Mouse (Mus musculus) embryo, embryonic 9.5 days (tissue): ENCODE measurements around the gene Chid1.
A peak's percentile ranks its signal among the peaks of the same experiment; 100 is the strongest.
"Not testable (repeated sequence)": the region's sequence is repeated elsewhere in the genome, so short reads cannot be mapped to it uniquely, and the experiment has no call there.

Source experiments
- DNase-seq: peaks from one replicate; pipeline ENCODE4 v3.0.0-alpha.2; 2017; ENCODE audit errors: extremely low spot score

The Chid1 gene

GRCm38 (mm10) chr7:141461521-141462332, 77.9 kb downstream of the Chid1 start:
- DNase-seq = no peak

- no peak for DNase-seq
Measured at GRCm38 (mm10) chr7:141460391-141461113, 79.1 kb downstream of the Chid1 start, which contains the start of gene Cracr2b. TSS of gene Cracr2b (plus strand) at chr7:141461094.

GRCm38 (mm10) chr7:141460001-141460390, 79.7 kb downstream of the Chid1 start:
- DNase-seq = no peak

- no peak for DNase-seq
Measured at GRCm38 (mm10) chr7:141459301-141459711, 80.4 kb downstream of the Chid1 start.

GRCm38 (mm10) chr7:141458661-141459060, 81.0 kb downstream of the Chid1 start:
- DNase-seq = no peak

GRCm38 (mm10) chr7:141457986-141458660, 81.5 kb downstream of the Chid1 start:
- no peak for DNase-seq

- no peak for DNase-seq
Measured at GRCm38 (mm10) chr7:141457236-141457635, 82.4 kb downstream of the Chid1 start.

- DNase-seq = no peak
Measured at GRCm38 (mm10) chr7:141456739-141457138, 82.9 kb downstream of the Chid1 start.

GRCm38 (mm10) chr7:141455610-141456314, 83.9 kb downstream of the Chid1 start:
- DNase-seq = no peak

GRCm38 (mm10) chr7:141454967-141455551, 84.6 kb downstream of the Chid1 start, which contains the start of gene Pnpla2:
TSS of gene Pnpla2 (plus strand) at chr7:141455198.
- DNase-seq = peak; percentile 92

- no peak for DNase-seq
Measured at GRCm38 (mm10) chr7:141453636-141454035, 86.0 kb downstream of the Chid1 start.

GRCm38 (mm10) chr7:141451928-141452327, 87.7 kb downstream of the Chid1 start:
- no peak for DNase-seq

GRCm38 (mm10) chr7:141447110-141447991, 92.3 kb downstream of the Chid1 start, which contains the start of gene Rplp2:
TSS of gene Rplp2 (plus strand) at chr7:141447370.
- peak; percentile 97 for DNase-seq

- DNase-seq = not testable (repeated sequence)
Measured at GRCm38 (mm10) chr7:141446374-141446773, 93.3 kb downstream of the Chid1 start.

GRCm38 (mm10) chr7:141443828-141444237, 95.8 kb downstream of the Chid1 start, which contains the start of gene Pidd1:
TSS of gene Pidd1 (minus strand) at chr7:141444025.
- peak; percentile 81 for DNase-seq
